Mouse (Mus musculus): ENCODE results near the gene Aadat. TPM values are rescaled to one million over a fixed set of nuclear protein-coding genes. Genes with fewer than 3 reads are reported as not detected.
"Not testable (repeated sequence)": the region's sequence is repeated elsewhere in the genome, so short reads cannot be mapped to it uniquely, and the experiment has no call there.

Aadat gene
- 1.1 TPM in 2 replicates for polyA plus RNA-seq (2016; fragmentation: Nextera tagmentation; extraction: Ambion mirVana)

GRCm38 (mm10) chr8:60505653-60506521 lies at the start of gene Aadat:
Gene Aadat (plus strand): TSS chr8:60505932.
- no peaks in the 10 kb centered on the region for H3K9me3 ChIP-seq (replicated peaks)
- peak within 1 kb of the TSS; percentile 88 for H3K27ac ChIP-seq
- no peaks in the 10 kb centered on the region for H3K36me3 ChIP-seq
- DNase-seq (ENCODE audit: low spot score): peak; percentile 76
- WGBS: 1% methylated on average over 25 of the region's 25 CpGs
- no peaks in the 10 kb centered on the region for H3K27me3 ChIP-seq (ENCODE audit: low read depth, poor library complexity, severe bottlenecking)
- peak within 1 kb of the TSS; percentile 64 for H3K4me3 ChIP-seq
- peaks cover 7% of the 10 kb centered on the region; the same call in 1 of the 2 replicates for H3K4me1 ChIP-seq

- Histone ChIP-seq H3K27me3 (ENCODE audit: low read depth, poor library complexity, severe bottlenecking) (no peaks in the 10 kb centered on the region), H3K27ac (no peak overlapping the region), H3K4me1 (no peaks in the 10 kb centered on the region), H3K9me3 (replicated peaks) (no peaks in the 10 kb centered on the region), H3K36me3 (no peaks in the 10 kb centered on the region), H3K4me3 (no peak overlapping the region)
- peak; percentile 68 for DNase-seq (ENCODE audit: low spot score)
- 40% methylated on average over 15 of the region's 15 CpGs for WGBS
Observed at GRCm38 (mm10) chr8:60466686-60467335, 38.9 kb upstream of the Aadat start.

- Histone ChIP-seq H3K36me3 (no peaks in the 10 kb centered on the region), H3K27ac (no peak overlapping the region), H3K9me3 (replicated peaks) (no peaks in the 10 kb centered on the region), H3K4me1 (no peaks in the 10 kb centered on the region), H3K4me3 (no peak overlapping the region), H3K27me3 (ENCODE audit: low read depth, poor library complexity, severe bottlenecking) (no peaks in the 10 kb centered on the region)
- DNase-seq (ENCODE audit: low spot score): no peak
- WGBS: 88% methylated on average over 2 of the region's 2 CpGs
Observed at GRCm38 (mm10) chr8:60490147-60490546, 15.6 kb upstream of the Aadat start.

GRCm38 (mm10) chr8:60491871-60492270 lies 13.9 kb upstream of the Aadat start:
- WGBS: 95% methylated on average over 2 of the region's 2 CpGs
- no peaks in the 10 kb centered on the region for H3K36me3 ChIP-seq
- no peaks in the 10 kb centered on the region for H3K4me1 ChIP-seq

GRCm38 (mm10) chr8:60492471-60492870 lies 13.3 kb upstream of the Aadat start:
- no peak overlapping the region for H3K4me3 ChIP-seq
- H3K9me3 ChIP-seq (replicated peaks): no peaks in the 10 kb centered on the region
- H3K36me3 ChIP-seq: no peaks in the 10 kb centered on the region
- no peak overlapping the region for H3K27ac ChIP-seq
- no peaks in the 10 kb centered on the region for H3K4me1 ChIP-seq
- no peak for DNase-seq (ENCODE audit: low spot score)
- no peaks in the 10 kb centered on the region for H3K27me3 ChIP-seq (ENCODE audit: low read depth, poor library complexity, severe bottlenecking)
- 76% methylated on average over 3 of the region's 3 CpGs for WGBS

More at GRCm38 (mm10) chr8:60491871-60492270, 13.9 kb upstream of the Aadat start:
- Histone ChIP-seq H3K27ac (no peak overlapping the region), H3K27me3 (ENCODE audit: low read depth, poor library complexity, severe bottlenecking) (no peaks in the 10 kb centered on the region), H3K4me3 (no peak overlapping the region), H3K9me3 (replicated peaks) (no peaks in the 10 kb centered on the region)
- DNase-seq (ENCODE audit: low spot score): no peak

- Histone ChIP-seq H3K4me1 (no peaks in the 10 kb centered on the region), H3K36me3 (no peaks in the 10 kb centered on the region), H3K27me3 (ENCODE audit: low read depth, poor library complexity, severe bottlenecking) (no peaks in the 10 kb centered on the region), H3K4me3 (no peak overlapping the region), H3K27ac (no peak overlapping the region), H3K9me3 (replicated peaks) (no peaks in the 10 kb centered on the region)
- DNase-seq (ENCODE audit: low spot score): no peak
- WGBS: 94% methylated on average over 11 of the region's 11 CpGs
Observed at GRCm38 (mm10) chr8:60494606-60495005, 11.1 kb upstream of the Aadat start.

GRCm38 (mm10) chr8:60495046-60495445 lies 10.7 kb upstream of the Aadat start:
- 86% methylated on average over 2 of the region's 2 CpGs for WGBS
- not testable (repeated sequence) for H3K4me1 ChIP-seq; H3K27me3 ChIP-seq (ENCODE audit: low read depth, poor library complexity, severe bottlenecking); DNase-seq (ENCODE audit: low spot score); H3K27ac ChIP-seq; H3K4me3 ChIP-seq; H3K36me3 ChIP-seq; H3K9me3 ChIP-seq (replicated peaks)

- no peak for DNase-seq (ENCODE audit: low spot score)
- H3K9me3 ChIP-seq (replicated peaks): no peaks in the 10 kb centered on the region
- no peaks in the 10 kb centered on the region for H3K27me3 ChIP-seq (ENCODE audit: low read depth, poor library complexity, severe bottlenecking)
- no peak within 1 kb of the TSS for H3K27ac ChIP-seq
- H3K36me3 ChIP-seq: no peaks in the 10 kb centered on the region
- 62% methylated on average over 2 of the region's 2 CpGs for WGBS
- H3K4me1 ChIP-seq: peaks cover 7% of the 10 kb centered on the region; the same call in 1 of the 2 replicates
- H3K4me3 ChIP-seq: no peak within 1 kb of the TSS
Observed at GRCm38 (mm10) chr8:60503098-60503497, 2.6 kb upstream of the Aadat start, which contains the start of gene Gm10283. Gene Gm10283 (minus strand): TSS chr8:60503198.

GRCm38 (mm10) chr8:60518286-60518685 lies 12.6 kb downstream of the Aadat start:
- DNase-seq (ENCODE audit: low spot score): no peak
- H3K36me3 ChIP-seq: no peaks in the 10 kb centered on the region
- H3K4me3 ChIP-seq: no peak overlapping the region
- no peaks in the 10 kb centered on the region for H3K9me3 ChIP-seq (replicated peaks)
- no peaks in the 10 kb centered on the region for H3K27me3 ChIP-seq (ENCODE audit: low read depth, poor library complexity, severe bottlenecking)
- H3K27ac ChIP-seq: no peak overlapping the region
- no peaks in the 10 kb centered on the region for H3K4me1 ChIP-seq

- H3K27me3 ChIP-seq (ENCODE audit: low read depth, poor library complexity, severe bottlenecking): no peaks in the 10 kb centered on the region
- H3K4me3 ChIP-seq: no peak overlapping the region
- no peaks in the 10 kb centered on the region for H3K36me3 ChIP-seq
- no peaks in the 10 kb centered on the region for H3K9me3 ChIP-seq (replicated peaks)
- no peak for DNase-seq (ENCODE audit: low spot score)
- H3K27ac ChIP-seq: no peak overlapping the region
- H3K4me1 ChIP-seq: no peaks in the 10 kb centered on the region
- 65% methylated on average over 2 of the region's 2 CpGs for WGBS
Observed at GRCm38 (mm10) chr8:60534945-60535344, 29.2 kb downstream of the Aadat start.

- Histone ChIP-seq H3K27ac (no peak overlapping the region), H3K4me3 (no peak overlapping the region), H3K9me3 (replicated peaks) (no peaks in the 10 kb centered on the region), H3K36me3 (no peaks in the 10 kb centered on the region), H3K4me1 (no peaks in the 10 kb centered on the region), H3K27me3 (ENCODE audit: low read depth, poor library complexity, severe bottlenecking) (no peaks in the 10 kb centered on the region)
- WGBS: 77% methylated on average over 3 of the region's 3 CpGs
- DNase-seq (ENCODE audit: low spot score): no peak
Observed at GRCm38 (mm10) chr8:60566783-60567182, 61.1 kb downstream of the Aadat start.

- Histone ChIP-seq H3K27me3 (ENCODE audit: low read depth, poor library complexity, severe bottlenecking) (no peaks in the 10 kb centered on the region), H3K4me1 (no peaks in the 10 kb centered on the region), H3K9me3 (replicated peaks) (no peaks in the 10 kb centered on the region), H3K36me3 (no peaks in the 10 kb centered on the region), H3K4me3 (no peak overlapping the region), H3K27ac (no peak overlapping the region)
- 69% methylated on average over 1 of the region's 1 CpGs for WGBS
- no peak for DNase-seq (ENCODE audit: low spot score)
Observed at GRCm38 (mm10) chr8:60577231-60577630, 71.5 kb downstream of the Aadat start.

- WGBS: 92% methylated on average over 2 of the region's 2 CpGs
- Histone ChIP-seq H3K9me3 (replicated peaks) (no peaks in the 10 kb centered on the region), H3K27ac (no peak overlapping the region), H3K36me3 (no peaks in the 10 kb centered on the region), H3K4me3 (no peak overlapping the region), H3K4me1 (no peaks in the 10 kb centered on the region), H3K27me3 (ENCODE audit: low read depth, poor library complexity, severe bottlenecking) (no peaks in the 10 kb centered on the region)
- no peak for DNase-seq (ENCODE audit: low spot score)
Observed at GRCm38 (mm10) chr8:60583369-60583768, 77.6 kb downstream of the Aadat start.

Measured in limb, embryonic 10.5 days (tissue).